Mouse (Mus musculus): ENCODE data around the gene Pou3f1. TPM values are rescaled to one million over a fixed set of nuclear protein-coding genes. Genes with fewer than 3 reads are reported as not detected.
A peak's percentile ranks its signal among the peaks of the same experiment; 100 is the strongest.

Pou3f1 gene
- polyA plus RNA-seq, 1 experiment from 2014 or later, result not detected

DNA sequence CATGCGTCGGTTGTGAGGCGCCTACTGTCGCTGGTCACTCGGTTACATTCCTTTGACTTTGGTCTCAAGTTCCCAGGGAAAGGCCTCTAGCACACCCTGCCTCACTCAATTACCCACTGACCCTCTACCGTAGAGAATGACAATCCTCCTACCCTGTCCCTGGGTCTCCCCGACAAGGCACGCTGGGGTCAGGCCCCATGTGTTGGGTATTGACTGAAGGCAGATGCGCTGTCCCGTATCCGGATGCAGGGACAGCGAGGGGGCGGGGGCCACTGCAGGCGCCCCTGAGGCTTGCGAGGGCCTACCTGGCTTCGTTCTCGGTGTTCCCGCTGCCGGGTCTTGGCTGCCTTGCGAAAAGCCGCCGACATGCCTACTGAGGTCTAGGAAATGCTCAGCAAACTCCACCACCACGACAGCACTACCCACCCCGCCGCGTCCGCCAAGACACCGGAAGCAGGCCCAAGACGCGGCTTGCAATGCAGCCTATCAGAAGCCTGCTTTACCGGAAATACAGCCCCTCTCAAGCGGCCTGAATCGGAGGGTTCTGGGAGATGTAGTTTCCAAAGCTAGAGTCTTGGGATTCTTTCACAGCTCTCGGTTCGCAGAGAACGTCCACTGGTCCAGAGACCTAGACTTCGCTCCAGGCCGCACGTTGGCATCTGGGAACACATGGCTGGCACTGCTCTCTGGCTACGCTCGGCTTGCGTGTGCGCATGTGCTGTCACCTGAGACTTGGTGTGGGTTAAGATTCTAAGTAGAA, 36.7 kb downstream of the Pou3f1 start, which contains the start of gene Utp11:
Gene Utp11, minus strand, starts transcription at position 466 of the 760 bp plus-strand sequence.
- DNase-seq (peak; percentile 83), ATAC-seq (ENCODE audit: low read depth) (peak; percentile 95)
- Histone ChIP-seq H3K4me3 (replicated peaks) (peak within 1 kb of the TSS; percentile 85), H3K9me3 (replicated peaks) (no peaks in the 10 kb centered on the region), H3K27me3 (no peaks in the 10 kb centered on the region), H3K27ac (peak within 1 kb of the TSS; percentile 60), H3K4me1 (replicated peaks) (peaks cover 49% of the 10 kb centered on the region), H3K9ac (peak within 1 kb of the TSS; percentile 87), H3K4me2 (peak within 1 kb of the TSS; percentile 85), H3K36me3 (peaks cover 5% of the 10 kb centered on the region; the same call in 1 of the 2 replicates)
- WGBS (ENCODE audit: insufficient replicate concordance), result under 1% methylated on average over 43 of the region's 43 CpGs

DNA sequence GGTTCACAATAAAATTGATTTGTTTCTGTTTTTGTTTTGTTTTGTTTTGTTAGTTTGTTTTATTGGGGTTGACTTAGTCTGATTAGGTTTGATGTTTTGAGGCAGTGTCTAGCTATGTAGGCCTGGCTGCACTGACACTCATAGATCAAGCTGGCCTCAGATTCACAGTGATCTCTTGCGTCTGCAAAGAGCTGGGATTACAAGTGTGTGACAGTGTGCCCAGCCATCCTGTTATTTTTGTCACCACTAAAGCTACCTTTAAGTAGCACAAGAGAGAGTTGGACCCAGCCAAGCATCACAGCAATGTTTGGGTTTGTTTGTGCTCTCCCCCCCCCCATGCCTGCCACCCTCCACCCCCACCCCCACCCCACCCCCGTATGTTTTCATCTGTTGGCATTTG, 38.0 kb downstream of the Pou3f1 start:
- H3K9me3 ChIP-seq (replicated peaks), result no peaks in the 10 kb centered on the region
- ATAC-seq (ENCODE audit: low read depth), result no peak
- no peak overlapping the region for H3K4me2 ChIP-seq
- H3K27ac ChIP-seq, result no peak overlapping the region
- H3K27me3 ChIP-seq, result 0 out of 2 replicates have a peak, but pooled peaks cover 2% of the 10 kb centered on the region
- no peak overlapping the region for H3K9ac ChIP-seq
- peaks cover 52% of the 10 kb centered on the region for H3K4me1 ChIP-seq (replicated peaks)
- DNase-seq, result no peak
- WGBS (ENCODE audit: insufficient replicate concordance), result 79% methylated on average over 2 of the region's 2 CpGs
- no peaks in the 10 kb centered on the region; the same call in 1 of the 2 replicates for H3K36me3 ChIP-seq
- H3K4me3 ChIP-seq (replicated peaks), result no peak overlapping the region

DNA sequence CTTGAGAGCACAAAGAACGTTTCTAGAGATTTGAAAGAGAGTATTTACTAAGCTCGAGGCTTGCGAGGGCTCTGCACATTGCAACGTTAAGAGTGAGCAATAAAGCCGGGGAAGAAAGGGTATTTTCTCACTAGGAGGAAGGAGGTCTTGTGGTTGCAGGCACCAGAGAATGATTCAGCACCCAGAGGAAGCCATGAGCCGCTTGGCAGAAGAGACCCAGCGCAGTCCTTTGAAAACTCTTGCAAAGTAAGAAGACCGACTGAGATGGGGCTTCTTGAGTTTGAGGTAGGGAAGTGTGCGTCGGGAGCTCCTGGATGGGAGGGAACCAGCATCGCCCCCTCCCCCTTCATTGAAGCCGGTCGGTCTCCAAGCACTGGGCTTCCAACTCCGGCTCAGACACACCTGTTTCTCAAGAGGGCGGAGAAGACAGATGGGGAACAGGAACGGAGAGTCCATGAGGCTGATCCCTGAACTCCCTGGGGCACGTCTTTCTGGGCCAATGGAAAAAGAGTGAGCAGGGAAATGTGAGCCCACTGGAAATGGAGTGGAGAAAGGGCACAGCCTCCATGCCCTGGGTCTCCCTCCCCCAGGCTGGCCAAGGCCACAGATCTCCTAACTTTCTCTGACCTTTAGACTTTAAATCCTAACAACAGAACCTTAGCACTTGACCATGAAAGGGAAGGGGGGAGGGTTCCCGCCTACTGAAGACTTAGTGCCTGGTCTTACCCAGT, 39.3 kb downstream of the Pou3f1 start:
- Histone ChIP-seq H3K9me3 (replicated peaks) (no peaks in the 10 kb centered on the region), H3K27me3 (peaks cover 11% of the 10 kb centered on the region; the same call in 1 of the 2 replicates), H3K4me1 (replicated peaks) (peaks cover 61% of the 10 kb centered on the region), H3K4me3 (replicated peaks) (peak overlapping the region; percentile 22), H3K27ac (peak overlapping the region; percentile 30), H3K36me3 (no peaks in the 10 kb centered on the region), H3K4me2 (peak overlapping the region; percentile 48), H3K9ac (peak overlapping the region; percentile 52)
- DNase-seq, result no peak
- 6% methylated on average over 18 of the region's 18 CpGs for WGBS (ENCODE audit: insufficient replicate concordance)
- ATAC-seq (ENCODE audit: low read depth), result no peak

DNA sequence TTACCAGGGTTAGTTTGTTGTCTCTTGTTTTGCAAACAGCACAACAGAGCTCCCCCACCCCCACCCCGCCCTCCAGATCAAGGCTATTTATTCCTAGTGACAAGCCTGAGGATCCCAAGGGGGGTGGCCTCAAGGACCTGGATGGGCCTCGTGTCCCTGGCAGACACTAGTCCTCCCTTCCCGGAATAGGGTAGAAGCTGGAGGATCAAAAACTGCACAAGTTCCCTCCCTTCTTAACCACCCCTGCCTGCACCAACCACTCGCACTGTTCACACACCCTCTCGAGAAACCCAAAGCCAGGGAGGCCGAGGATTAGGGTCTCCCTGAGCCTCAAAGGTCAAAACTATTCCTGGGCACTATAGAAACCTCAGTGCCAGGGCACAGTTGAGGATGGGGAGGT, 43.2 kb downstream of the Pou3f1 start:
- ATAC-seq (ENCODE audit: low read depth) (no peak), DNase-seq (no peak)
- Histone ChIP-seq H3K4me1 (replicated peaks) (peaks cover 70% of the 10 kb centered on the region), H3K4me3 (replicated peaks) (peak overlapping the region; percentile 75), H3K9me3 (replicated peaks) (no peaks in the 10 kb centered on the region), H3K9ac (peak overlapping the region; percentile 80), H3K4me2 (peak overlapping the region; percentile 98), H3K36me3 (no peaks in the 10 kb centered on the region), H3K27ac (peak overlapping the region; percentile 67), H3K27me3 (peaks cover 17% of the 10 kb centered on the region; the same call in 1 of the 2 replicates)
- WGBS (ENCODE audit: insufficient replicate concordance), result 26% methylated on average over 6 of the region's 6 CpGs

DNA sequence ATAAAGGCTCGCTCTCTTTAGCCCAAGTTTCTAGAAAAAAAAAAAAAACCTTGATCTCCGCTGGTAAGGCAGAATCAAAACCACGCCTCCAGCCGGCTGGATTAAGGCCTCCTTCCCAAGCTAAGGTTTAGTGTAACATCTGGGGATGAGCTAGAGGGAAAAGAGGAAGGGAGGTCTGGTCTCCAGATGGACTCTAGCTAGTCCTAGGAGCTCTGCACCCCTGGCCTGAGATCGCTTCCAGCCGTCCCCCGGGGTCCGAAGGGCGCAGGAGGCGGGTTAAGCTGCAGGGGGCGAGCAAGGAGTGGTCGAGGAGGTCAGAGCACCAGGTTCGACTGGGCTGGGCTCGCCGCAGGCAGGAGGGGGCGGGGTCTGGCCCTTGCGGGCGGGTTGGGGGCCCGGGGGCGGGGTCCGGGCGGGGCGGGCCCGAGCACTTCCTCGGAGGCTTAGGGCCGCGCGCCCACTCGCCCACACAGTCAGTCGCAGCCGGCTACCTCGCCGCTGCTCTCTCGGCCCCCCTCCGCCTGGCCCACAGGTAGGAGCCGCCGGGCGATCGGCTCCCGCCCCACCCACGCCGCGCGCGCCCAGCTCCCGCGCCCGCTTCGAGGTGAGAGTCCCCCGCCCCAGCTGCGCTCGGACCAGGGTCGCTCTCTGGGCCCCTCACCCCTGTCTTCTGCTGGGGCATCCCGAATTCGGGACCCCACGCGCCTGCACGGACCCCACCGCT, 43.8 kb downstream of the Pou3f1 start, which contains the start of gene Fhl3:
Gene Fhl3, plus strand, starts transcription at position 454 of the 724 bp plus-strand sequence.
- WGBS (ENCODE audit: insufficient replicate concordance), result 1% methylated on average over 47 of the region's 59 CpGs
- peak within 1 kb of the TSS; percentile 69 for H3K27ac ChIP-seq
- H3K36me3 ChIP-seq, result no peaks in the 10 kb centered on the region
- H3K9ac ChIP-seq, result peak within 1 kb of the TSS; percentile 80
- no peak for DNase-seq
- peak; percentile 70 for ATAC-seq (ENCODE audit: low read depth)
- peak within 1 kb of the TSS; percentile 75 for H3K4me3 ChIP-seq (replicated peaks)
- peaks cover 71% of the 10 kb centered on the region for H3K4me1 ChIP-seq (replicated peaks)
- peaks cover 17% of the 10 kb centered on the region; the same call in 1 of the 2 replicates for H3K27me3 ChIP-seq
- H3K9me3 ChIP-seq (replicated peaks), result no peaks in the 10 kb centered on the region
- peak within 1 kb of the TSS; percentile 98 for H3K4me2 ChIP-seq

DNA sequence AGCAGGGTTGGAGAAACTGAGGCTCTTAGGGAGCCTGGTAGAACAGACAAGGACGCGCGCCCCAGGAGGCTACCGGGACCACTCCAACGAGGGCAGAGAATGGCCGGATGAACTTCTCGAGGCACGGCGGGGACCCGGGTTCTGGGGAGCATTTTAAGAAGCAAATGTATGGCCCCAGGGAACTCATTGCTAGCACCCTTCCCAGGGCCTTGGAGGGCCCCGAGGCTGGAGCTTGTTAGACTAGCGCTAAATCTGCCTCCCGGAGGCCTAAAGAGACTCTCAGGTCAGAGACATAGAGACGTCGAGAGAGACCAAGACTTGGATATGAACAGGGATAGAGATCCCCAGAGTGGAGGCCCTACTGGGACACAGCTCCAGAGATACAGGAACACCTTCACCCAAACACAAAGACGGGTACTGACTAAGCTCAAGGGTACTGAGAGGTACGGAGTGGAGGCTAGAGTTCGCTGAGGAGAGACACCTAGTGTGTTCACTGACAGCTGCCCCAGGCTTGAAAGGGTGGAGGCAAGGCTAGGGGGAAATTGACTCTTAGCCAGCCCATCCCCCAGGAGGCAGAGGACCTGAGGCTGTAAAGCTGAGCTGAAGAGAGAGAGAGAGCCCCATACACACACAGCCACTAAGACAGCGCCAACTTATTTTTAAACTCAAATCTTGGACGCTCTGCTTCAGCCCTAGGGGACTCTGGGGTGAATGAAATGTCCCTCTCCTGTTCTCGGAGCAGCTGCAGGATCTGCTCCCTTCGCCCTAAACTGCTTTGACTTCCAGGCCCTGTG, 44.6 kb downstream of the Pou3f1 start:
- H3K4me2 ChIP-seq, result peak overlapping the region; percentile 98
- H3K9ac ChIP-seq, result peak overlapping the region; percentile 80
- peak overlapping the region; percentile 69 for H3K27ac ChIP-seq
- WGBS (ENCODE audit: insufficient replicate concordance), result 6% methylated on average over 22 of the region's 22 CpGs
- H3K9me3 ChIP-seq (replicated peaks), result no peaks in the 10 kb centered on the region
- H3K36me3 ChIP-seq, result peaks cover 3% of the 10 kb centered on the region; the same call in 1 of the 2 replicates
- peaks cover 67% of the 10 kb centered on the region for H3K4me1 ChIP-seq (replicated peaks)
- H3K27me3 ChIP-seq, result peaks cover 17% of the 10 kb centered on the region; the same call in 1 of the 2 replicates
- peak overlapping the region; percentile 75 for H3K4me3 ChIP-seq (replicated peaks)
- DNase-seq (no peak), ATAC-seq (ENCODE audit: low read depth) (0 out of 2 replicates have a peak, but pooled peaks have one; percentile 9)

DNA sequence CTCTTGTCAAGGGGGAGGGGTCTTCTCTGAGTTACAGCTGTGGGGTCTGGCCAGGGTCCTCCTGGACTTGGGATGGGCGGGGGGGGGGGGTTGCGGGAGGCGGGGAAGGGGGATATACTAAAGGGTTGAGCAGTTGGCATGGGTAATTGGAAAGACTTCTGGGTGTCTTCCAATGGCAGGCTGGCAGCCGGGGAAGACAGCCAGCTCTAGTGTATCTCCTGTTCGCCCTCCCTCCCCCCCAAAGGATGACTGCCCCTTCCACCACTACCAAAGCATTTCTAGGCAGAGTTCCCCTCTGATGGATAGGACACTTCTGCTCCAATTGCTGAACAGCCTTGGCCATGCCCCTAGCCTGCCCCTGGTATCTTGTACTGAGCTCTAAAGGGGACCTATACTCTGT, 45.3 kb downstream of the Pou3f1 start:
- Histone ChIP-seq H3K27ac (peak overlapping the region; percentile 22; the same call in 1 of the 2 replicates), H3K27me3 (peaks cover 17% of the 10 kb centered on the region; the same call in 1 of the 2 replicates), H3K4me1 (replicated peaks) (peaks cover 62% of the 10 kb centered on the region), H3K9ac (peak overlapping the region; percentile 80), H3K4me3 (replicated peaks) (peak overlapping the region; percentile 75), H3K9me3 (replicated peaks) (no peaks in the 10 kb centered on the region), H3K4me2 (peak overlapping the region; percentile 98), H3K36me3 (peaks cover 5% of the 10 kb centered on the region)
- no peak for DNase-seq
- 63% methylated on average over 5 of the region's 5 CpGs for WGBS (ENCODE audit: insufficient replicate concordance)
- ATAC-seq (ENCODE audit: low read depth), result no peak

DNA sequence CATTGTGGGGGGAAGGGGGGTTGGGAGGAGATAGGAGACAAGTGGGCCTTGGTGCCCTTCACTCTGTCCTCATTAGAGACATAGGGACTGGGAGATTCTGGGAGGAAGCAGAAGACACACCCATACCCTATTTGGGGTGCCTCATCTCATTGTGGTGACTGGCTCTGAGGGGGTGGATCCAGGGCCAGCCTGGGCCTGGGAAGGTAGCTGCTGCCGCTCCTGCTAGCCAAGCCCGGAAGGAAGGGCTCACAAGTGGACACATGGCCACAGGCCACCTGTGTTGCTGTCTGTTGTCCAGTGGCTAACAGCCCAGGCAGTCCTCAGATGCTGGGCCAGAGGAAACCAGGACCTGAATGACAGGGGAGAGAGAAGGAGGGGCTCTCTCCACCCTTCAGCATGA, 46.8 kb downstream of the Pou3f1 start:
- ATAC-seq (ENCODE audit: low read depth) (no peak), DNase-seq (no peak)
- Histone ChIP-seq H3K4me2 (peak overlapping the region; percentile 35; the same call in 1 of the 2 replicates), H3K9ac (peak overlapping the region; percentile 33; the same call in 1 of the 2 replicates), H3K27ac (peak overlapping the region; percentile 76), H3K4me1 (replicated peaks) (peaks cover 74% of the 10 kb centered on the region), H3K9me3 (replicated peaks) (no peaks in the 10 kb centered on the region), H3K27me3 (peaks cover 17% of the 10 kb centered on the region; the same call in 1 of the 2 replicates), H3K4me3 (replicated peaks) (no peak overlapping the region), H3K36me3 (peaks cover 14% of the 10 kb centered on the region)
- 30% methylated on average over 2 of the region's 2 CpGs for WGBS (ENCODE audit: insufficient replicate concordance)

DNA sequence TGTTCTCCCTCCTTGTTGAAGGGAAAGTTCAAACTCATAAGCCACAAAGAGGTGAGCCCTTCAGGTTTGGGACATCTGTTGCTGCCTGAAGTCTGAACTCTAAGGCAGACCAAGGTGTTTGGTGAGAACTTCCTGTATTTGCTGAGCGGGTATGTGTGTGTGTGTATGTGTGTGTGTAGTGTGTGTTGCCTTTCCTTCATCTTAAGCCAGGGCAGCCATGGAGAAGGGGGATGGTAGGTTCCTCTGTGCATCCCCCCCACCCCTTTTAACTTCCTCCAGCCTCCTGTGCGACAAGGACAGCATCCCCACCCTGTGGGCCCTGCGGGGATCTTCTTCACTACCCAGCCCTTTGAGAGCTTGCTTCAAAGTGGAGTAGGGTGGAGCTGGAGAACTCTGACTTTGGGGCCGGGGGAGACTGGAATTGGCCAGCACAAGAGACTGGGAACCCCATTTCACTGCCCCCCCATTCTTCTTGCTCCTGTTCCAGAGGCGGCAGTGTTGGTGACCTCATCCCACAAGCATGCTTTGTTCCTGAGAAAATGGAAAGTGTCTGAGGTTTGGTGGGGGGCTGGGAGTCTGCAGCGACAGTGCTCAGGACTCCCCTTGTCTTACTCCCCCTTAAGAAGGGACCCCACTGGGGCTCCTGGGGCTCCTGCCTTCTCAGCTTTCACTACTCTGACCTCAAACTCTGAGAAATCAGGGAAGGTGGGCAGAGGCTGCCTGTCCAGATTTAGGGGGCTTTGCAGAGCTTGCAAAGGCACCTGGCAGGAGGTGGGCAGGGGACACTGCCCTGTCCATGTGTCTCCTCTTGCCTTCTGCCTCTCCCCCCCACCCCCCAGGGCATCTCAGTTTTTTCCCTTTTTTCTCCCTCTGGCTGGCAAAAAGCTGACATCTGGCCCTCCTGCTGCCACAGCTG, 47.5 kb downstream of the Pou3f1 start:
- WGBS (ENCODE audit: insufficient replicate concordance), result 32% methylated on average over 6 of the region's 6 CpGs
- Histone ChIP-seq H3K9ac (0 out of 2 replicates have a peak overlapping the region, but pooled peaks have one; percentile 33), H3K27ac (peak overlapping the region; percentile 76), H3K4me1 (replicated peaks) (peaks cover 81% of the 10 kb centered on the region), H3K36me3 (peaks cover 14% of the 10 kb centered on the region), H3K9me3 (replicated peaks) (no peaks in the 10 kb centered on the region), H3K4me2 (peak overlapping the region; percentile 35), H3K4me3 (replicated peaks) (no peak overlapping the region), H3K27me3 (peaks cover 17% of the 10 kb centered on the region; the same call in 1 of the 2 replicates)
- ATAC-seq (ENCODE audit: low read depth), result no peak
- no peak for DNase-seq
